Mouse (Mus musculus) lung, embryonic 16.5 days (tissue): ENCODE measurements around the gene Ddx51. TPM values are rescaled to one million over a fixed set of nuclear protein-coding genes. Genes with fewer than 3 reads are reported as not detected.

Experiments used
- ATAC-seq: fragments of 200-750 bp; cut with Nextera tagmentation; 2 replicates; pipeline ENCODE4 v1.8.0; 2017; ENCODE audit warnings: low read depth, mild to moderate bottlenecking, moderate library complexity
- H3K27ac ChIP-seq: fragments of 300-500 bp; sonication (generic); 2 replicates; pipeline ENCODE4 v1.5.1; 2014; ENCODE audit warnings: mild to moderate bottlenecking, control low read depth, low read length
- H3K27me3 ChIP-seq: fragments of 300-500 bp; sonication (generic); 2 replicates; pipeline ENCODE4 v1.6.1; 2014; ENCODE audit warnings: low read depth, low read length, mixed read lengths; ENCODE audit not compliant: control insufficient read depth, insufficient read depth
- H3K36me3 ChIP-seq: fragments of 300-500 bp; sonication (generic); 2 replicates; pipeline ENCODE4 v1.6.1; 2014; ENCODE audit warnings: low read length; ENCODE audit not compliant: control insufficient read depth, insufficient read depth
- H3K4me1 ChIP-seq: fragments of 300-500 bp; sonication (generic); replicated peaks from 2 replicates; pipeline ENCODE4 v1.6.1; 2014; ENCODE audit warnings: low read length, mixed read lengths; ENCODE audit not compliant: control insufficient read depth, insufficient read depth
- H3K4me2 ChIP-seq: fragments of 300-500 bp; sonication (generic); 2 replicates; pipeline ENCODE4 v1.6.1; 2014; ENCODE audit warnings: low read depth, low read length, control low read depth
- H3K4me3 ChIP-seq: fragments of 300-500 bp; sonication (generic); 2 replicates; pipeline ENCODE4 v1.5.1; 2014; ENCODE audit warnings: mild to moderate bottlenecking, low read length, control low read depth
- H3K9ac ChIP-seq: fragments of 300-500 bp; sonication (generic); 2 replicates; pipeline ENCODE4 v1.6.1; 2014; ENCODE audit warnings: low read length, control low read depth
- H3K9me3 ChIP-seq: fragments of 300-500 bp; sonication (generic); 2 replicates; pipeline ENCODE4 v1.6.1; 2016; ENCODE audit warnings: low read length; ENCODE audit not compliant: control insufficient read depth
- WGBS: fragments of 180-500 bp; shearing (Covaris S2); extraction: QIAGEN DNeasy Blood & Tissue Kit; methylation state at CpG from one replicate; pipeline ENCODE4 v1.1.7; 2014; 5-methylcytosine and 5-hydroxymethylcytosine counted together
- polyA plus RNA-seq: library from polyadenylated mRNA; unstranded; fragments of >200 nt; fragmentation: Nextera tagmentation; extraction: Ambion mirVana; gene quantifications from 2 replicates; pipeline ENCODE4 v1.2.1, GENCODE M21; 2015

The Ddx51 gene
- polyA plus RNA-seq, 1 experiment from 2014 or later, result 15.0 TPM

DNA sequence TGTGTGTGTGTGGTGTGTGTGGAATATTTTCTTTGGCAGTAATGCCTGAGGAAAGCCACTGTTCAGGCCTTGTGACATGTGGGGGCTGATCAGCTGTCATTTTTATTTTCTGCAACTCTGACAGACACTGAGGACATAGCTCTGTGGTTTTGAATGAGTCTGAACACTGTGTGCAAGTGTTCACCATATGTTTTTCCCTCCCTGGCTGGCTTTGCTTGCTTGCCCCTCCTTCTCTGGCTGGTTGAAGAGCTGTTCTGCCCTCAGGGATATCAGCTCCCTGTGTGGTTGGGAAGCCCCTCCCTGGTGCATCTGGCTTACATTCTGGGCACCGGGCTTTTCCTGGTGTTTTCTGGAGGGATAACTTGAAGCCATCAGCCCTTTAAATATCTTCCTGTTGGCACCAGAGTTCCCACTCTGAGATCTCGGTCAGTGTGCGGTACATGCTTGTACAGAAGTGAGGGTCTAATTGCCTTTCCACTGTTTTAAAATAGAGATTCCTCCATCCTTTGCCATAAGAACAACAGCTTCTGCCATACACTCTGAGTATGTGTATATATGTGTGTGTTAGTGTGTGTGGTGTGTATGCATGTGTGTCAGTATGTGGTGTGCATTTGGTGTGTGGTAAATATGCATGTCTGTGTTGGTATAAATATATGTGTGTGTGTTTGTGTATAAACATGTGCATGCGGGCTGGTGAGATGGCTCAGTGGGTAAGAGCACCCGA is 41.7 kb upstream of the Ddx51 start:
- 76% methylated on average over 5 of the region's 5 CpGs for WGBS
- Histone ChIP-seq H3K27me3 (no peaks in the 10 kb centered on the region), H3K4me2 (no peak overlapping the region), H3K36me3 (no peaks in the 10 kb centered on the region), H3K27ac (no peak overlapping the region), H3K9me3 (no peaks in the 10 kb centered on the region), H3K4me3 (no peak overlapping the region), H3K9ac (no peak overlapping the region), H3K4me1 (no peaks in the 10 kb centered on the region)
- ATAC-seq, result no peak

DNA sequence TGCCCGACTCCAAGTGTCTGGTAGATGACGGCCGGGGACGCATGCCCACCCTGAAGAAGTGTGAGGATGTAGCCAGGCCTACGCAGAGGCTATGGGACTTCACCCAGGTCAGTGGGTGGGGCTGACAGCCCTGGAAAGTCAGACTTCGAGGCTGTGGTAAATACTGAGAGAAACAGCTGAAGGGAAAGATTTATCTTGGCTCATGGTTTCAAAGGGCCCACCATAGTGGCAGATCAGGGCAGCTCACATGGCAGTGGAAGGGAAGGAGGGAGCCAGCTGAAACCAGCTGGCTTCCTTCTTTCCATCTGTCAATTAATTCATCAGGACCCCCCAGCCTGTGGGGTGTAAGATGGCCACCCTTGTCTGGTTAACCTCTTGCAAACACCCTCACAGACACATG is 34.0 kb upstream of the Ddx51 start:
- H3K27me3 ChIP-seq, result no peaks in the 10 kb centered on the region
- no peaks in the 10 kb centered on the region for H3K9me3 ChIP-seq
- ATAC-seq, result no peak
- no peak overlapping the region for H3K4me3 ChIP-seq
- no peaks in the 10 kb centered on the region for H3K36me3 ChIP-seq
- no peaks in the 10 kb centered on the region for H3K4me1 ChIP-seq
- no peak overlapping the region for H3K9ac ChIP-seq
- H3K4me2 ChIP-seq, result no peak overlapping the region
- 74% methylated on average over 6 of the region's 6 CpGs for WGBS
- no peak overlapping the region for H3K27ac ChIP-seq

DNA sequence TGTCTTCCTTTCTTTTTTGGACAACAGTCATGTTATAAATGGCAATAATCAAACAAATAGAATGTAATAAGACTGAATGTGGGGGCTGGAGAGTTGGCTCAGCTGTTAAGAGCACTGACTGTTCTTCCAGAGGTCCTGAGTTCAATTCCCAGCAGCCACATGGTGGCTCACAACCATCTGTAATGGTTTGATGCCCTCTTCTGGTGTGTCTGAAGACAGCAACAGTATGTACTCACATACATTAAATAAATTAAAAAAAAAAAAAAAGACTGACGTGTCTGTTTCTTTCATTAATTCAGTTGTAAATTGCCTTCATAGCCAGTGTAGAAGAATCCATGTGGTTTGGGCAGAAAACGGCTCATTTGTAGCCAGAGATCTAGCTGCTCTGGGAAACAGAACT is 28.9 kb upstream of the Ddx51 start:
- Histone ChIP-seq H3K4me1 (no peaks in the 10 kb centered on the region), H3K9me3 (no peaks in the 10 kb centered on the region), H3K27me3 (no peaks in the 10 kb centered on the region), H3K4me2 (no peak overlapping the region), H3K27ac (no peak overlapping the region), H3K9ac (no peak overlapping the region), H3K4me3 (no peak overlapping the region), H3K36me3 (no peaks in the 10 kb centered on the region)
- ATAC-seq, result no peak
- WGBS, result 81% methylated on average over 2 of the region's 2 CpGs

GRCm38 (mm10) chr5:110627351-110627750 is 25.9 kb upstream of the Ddx51 start:
- WGBS, result 60% methylated on average over 10 of the region's 10 CpGs

GRCm38 (mm10) chr5:110628156-110628555 is 25.1 kb upstream of the Ddx51 start:
- H3K36me3 ChIP-seq, result no peaks in the 10 kb centered on the region
- no peak overlapping the region for H3K27ac ChIP-seq
- no peaks in the 10 kb centered on the region for H3K9me3 ChIP-seq
- H3K4me3 ChIP-seq, result no peak overlapping the region
- no peaks in the 10 kb centered on the region for H3K27me3 ChIP-seq
- ATAC-seq, result no peak
- WGBS, result 19% methylated on average over 18 of the region's 19 CpGs
- H3K9ac ChIP-seq, result no peak overlapping the region
- no peaks in the 10 kb centered on the region for H3K4me1 ChIP-seq
- no peak overlapping the region for H3K4me2 ChIP-seq

More at GRCm38 (mm10) chr5:110627351-110627750, 25.9 kb upstream of the Ddx51 start:
- no peaks in the 10 kb centered on the region for H3K27me3 ChIP-seq
- H3K27ac ChIP-seq, result no peak overlapping the region
- no peak overlapping the region for H3K4me2 ChIP-seq
- H3K9me3 ChIP-seq, result no peaks in the 10 kb centered on the region
- H3K9ac ChIP-seq, result no peak overlapping the region
- no peaks in the 10 kb centered on the region for H3K36me3 ChIP-seq
- no peak for ATAC-seq
- H3K4me1 ChIP-seq, result no peaks in the 10 kb centered on the region
- no peak overlapping the region for H3K4me3 ChIP-seq

- Histone ChIP-seq H3K4me2 (no peak overlapping the region), H3K9me3 (no peaks in the 10 kb centered on the region), H3K9ac (no peak overlapping the region), H3K4me1 (no peaks in the 10 kb centered on the region), H3K27me3 (no peaks in the 10 kb centered on the region), H3K4me3 (no peak overlapping the region), H3K27ac (no peak overlapping the region), H3K36me3 (no peaks in the 10 kb centered on the region)
- WGBS, result 72% methylated on average over 2 of the region's 2 CpGs
- ATAC-seq, result no peak
These were observed 23.6 kb upstream of the Ddx51 start for GRCm38 (mm10) chr5:110629525-110630120.

DNA sequence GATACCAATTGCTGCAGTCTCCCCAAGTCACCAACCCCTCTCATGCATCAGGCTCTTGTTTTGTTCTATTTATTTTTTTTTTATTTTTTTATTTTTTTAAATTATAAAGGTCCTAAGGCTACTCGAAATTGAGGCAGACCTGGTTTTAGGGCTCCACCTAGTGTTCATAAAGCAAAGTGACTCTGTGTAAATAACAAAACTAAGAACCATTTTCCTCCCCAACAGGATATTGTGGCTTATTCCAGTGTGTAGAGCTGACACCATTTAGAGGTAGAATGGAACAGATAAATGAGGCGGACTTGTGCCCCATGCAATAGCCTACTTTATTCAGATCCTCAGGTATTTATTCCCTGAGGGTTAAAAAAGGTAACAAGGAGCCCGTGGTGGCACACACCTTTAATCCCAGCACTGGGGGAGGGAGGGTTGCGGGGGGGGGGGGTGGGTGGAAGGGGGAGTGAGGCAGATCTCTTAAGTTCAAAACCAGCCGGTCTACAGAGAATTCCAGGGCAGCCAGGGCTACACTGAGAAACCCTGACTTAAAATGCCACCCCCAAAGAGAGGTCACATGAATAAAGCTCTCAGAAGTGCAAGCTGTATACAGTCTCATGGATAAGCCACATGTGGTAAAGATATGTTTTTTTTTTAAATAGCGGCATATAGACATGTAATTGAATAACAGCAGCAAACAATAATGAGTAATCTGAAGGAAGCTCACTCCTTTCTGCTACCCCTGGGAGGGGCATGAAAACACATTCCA is 17.1 kb upstream of the Ddx51 start:
- Histone ChIP-seq H3K4me1 (no peaks in the 10 kb centered on the region), H3K4me3 (no peak overlapping the region), H3K4me2 (no peak overlapping the region), H3K9ac (no peak overlapping the region), H3K9me3 (no peaks in the 10 kb centered on the region), H3K36me3 (no peaks in the 10 kb centered on the region), H3K27me3 (no peaks in the 10 kb centered on the region), H3K27ac (no peak overlapping the region)
- 39% methylated on average over 6 of the region's 6 CpGs for WGBS
- ATAC-seq, result peak; percentile 26; the same call in 1 of the 2 replicates

GRCm38 (mm10) chr5:110638306-110639074 is 14.8 kb upstream of the Ddx51 start:
- WGBS, result 68% methylated on average over 7 of the region's 7 CpGs

GRCm38 (mm10) chr5:110639459-110639858 is 13.8 kb upstream of the Ddx51 start:
- no peaks in the 10 kb centered on the region for H3K27me3 ChIP-seq
- 23% methylated on average over 12 of the region's 12 CpGs for WGBS
- no peaks in the 10 kb centered on the region for H3K4me1 ChIP-seq
- peak overlapping the region; percentile 63 for H3K9ac ChIP-seq
- no peaks in the 10 kb centered on the region for H3K36me3 ChIP-seq
- H3K27ac ChIP-seq, result no peak overlapping the region
- ATAC-seq, result peak; percentile 41
- H3K9me3 ChIP-seq, result no peaks in the 10 kb centered on the region
- peak overlapping the region; percentile 17; the same call in 1 of the 2 replicates for H3K4me3 ChIP-seq
- H3K4me2 ChIP-seq, result peak overlapping the region; percentile 50

More at GRCm38 (mm10) chr5:110638306-110639074, 14.8 kb upstream of the Ddx51 start:
- Histone ChIP-seq H3K9ac (no peak overlapping the region), H3K36me3 (no peaks in the 10 kb centered on the region), H3K9me3 (no peaks in the 10 kb centered on the region), H3K4me3 (no peak overlapping the region), H3K27ac (no peak overlapping the region), H3K4me1 (no peaks in the 10 kb centered on the region), H3K27me3 (no peaks in the 10 kb centered on the region), H3K4me2 (no peak overlapping the region)
- ATAC-seq, result no peak
